Mouse (Mus musculus) testis, adult 2 months (tissue): ENCODE results near the gene Arhgap40.

ENCODE experiments used
- CTCF ChIP-seq: fragments of 200-500 bp; IDR thresholded peaks from 2 replicates; pipeline ENCODE4 v1.5.1; 2012; ENCODE audit warnings: low read depth, mild to moderate bottlenecking, inconsistent platforms, low read length, moderate library complexity; ENCODE audit not compliant: control insufficient read depth, insufficient read depth, insufficient replicate concordance
- POLR2A ChIP-seq: fragments of 200-500 bp; IDR thresholded peaks from 2 replicates; pipeline ENCODE4 v1.6.1; 2012; ENCODE audit warnings: low read depth, mild to moderate bottlenecking, inconsistent platforms, low read length, moderate library complexity; ENCODE audit not compliant: control insufficient read depth

GRCm38 (mm10) chr2:158555812-158556211 lies 43.2 kb downstream of the Arhgap40 start:
- no peak for TF ChIP-seq POLR2A
- TF ChIP-seq CTCF, result no peak
